Mouse (Mus musculus): ENCODE measurements around the gene Ulk1. TPM values are rescaled to one million over a fixed set of nuclear protein-coding genes. Genes with fewer than 3 reads are reported as not detected.
"Not testable (repeated sequence)": the region's sequence is repeated elsewhere in the genome, so short reads cannot be mapped to it uniquely, and the experiment has no call there.

Gene Ulk1
- polyA plus RNA-seq, 2 experiments: 28.1 to 62.6 TPM

DNA sequence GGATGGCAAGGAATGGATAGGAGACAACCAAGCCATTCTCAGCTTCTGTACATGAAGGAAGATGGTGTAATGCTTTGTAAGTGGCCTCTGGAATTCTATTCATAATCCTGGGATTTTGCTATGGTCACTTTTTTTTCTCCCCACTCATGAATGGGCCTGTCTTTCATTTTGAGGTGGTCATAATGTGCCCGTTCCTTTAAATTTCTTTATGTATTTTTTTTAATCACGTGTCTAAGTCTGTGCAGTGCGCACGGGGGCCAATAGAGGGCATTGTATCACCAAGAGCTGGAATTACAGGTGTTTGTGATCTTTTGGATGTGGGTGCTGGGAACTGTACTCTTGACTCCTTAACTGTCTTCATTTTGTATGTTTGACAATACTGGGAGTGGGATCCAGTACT lies 30.6 kb upstream of the Ulk1 start:
- H3K4me2 ChIP-seq (replicated peaks; ENCODE audit: low read depth, low read length, severe bottlenecking): peak overlapping the region; percentile 71
- H3K4me3 ChIP-seq (replicated peaks; ENCODE audit: low read length): peak overlapping the region; percentile 70
- peaks cover 9% of the 10 kb centered on the region; the same call in 1 of the 2 replicates for H3K36me3 ChIP-seq (ENCODE audit: control insufficient read depth, insufficient read depth, low read length)
- no peaks in the 10 kb centered on the region for H3K27me3 ChIP-seq (ENCODE audit: control insufficient read depth, insufficient read depth, low read length)
- H3K9me3 ChIP-seq (ENCODE audit: control insufficient read depth, low read length): no peaks in the 10 kb centered on the region
- no peak for TF ChIP-seq POLR2A (IDR thresholded peaks at IDR 0.05; ENCODE audit: borderline replicate concordance, extremely low read depth, insufficient read depth, insufficient read length)
- H3K27ac ChIP-seq (replicated peaks; ENCODE audit: low read depth, low read length): peak overlapping the region; percentile 70
- DNase-seq (ENCODE audit: low spot score): peak; percentile 16
- WGBS: 11% methylated on average over 4 of the region's 4 CpGs
- H3K9ac ChIP-seq (ENCODE audit: low read depth, low read length, severe bottlenecking): peak overlapping the region; percentile 53
- ATAC-seq (ENCODE audit: low FRiP score, low read depth): no peak
- peaks cover 7% of the 10 kb centered on the region; the same call in 1 of the 2 replicates for H3K4me1 ChIP-seq (ENCODE audit: control insufficient read depth, insufficient read depth, low read length)

DNA sequence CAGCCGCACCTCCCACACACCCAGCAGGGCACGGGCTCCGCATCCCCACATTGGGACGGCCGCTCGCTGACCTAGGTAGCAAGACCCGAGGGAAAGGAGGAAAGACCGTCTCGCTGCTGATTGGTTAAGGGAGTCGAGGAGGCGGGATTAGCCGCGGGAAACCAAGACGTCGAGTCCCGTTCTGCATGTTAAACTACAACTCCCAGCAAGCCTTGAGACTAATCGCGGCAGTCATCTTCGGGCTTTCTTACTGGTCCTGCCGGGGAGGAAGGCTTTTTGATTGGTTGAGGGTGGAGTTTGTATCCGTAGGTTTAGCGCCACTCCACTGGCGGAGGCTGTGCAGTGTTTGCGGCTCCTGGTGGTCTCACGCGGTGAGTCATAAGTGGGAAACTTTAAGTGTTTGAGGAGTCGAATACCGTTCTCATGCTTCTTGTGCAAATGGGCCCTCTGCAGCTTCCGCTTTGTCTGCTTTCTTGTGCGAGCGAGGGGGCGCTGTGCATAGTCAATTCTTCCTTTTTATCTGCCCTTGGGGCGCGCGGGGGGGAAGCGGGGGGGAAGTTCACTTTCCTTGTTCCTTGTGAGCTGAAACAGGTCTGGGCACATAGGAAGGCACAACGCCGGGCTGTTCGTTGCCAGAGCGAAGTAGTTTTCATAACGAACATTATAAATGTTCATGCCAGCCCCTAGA lies 29.9 kb upstream of the Ulk1 start, which contains the start of the genes Hscb and Chek2:
TSS of gene Hscb (minus strand) at position 100 of the 688 bp plus-strand sequence.
TSS of gene Chek2 (plus strand) at position 302 of the 688 bp plus-strand sequence.
- H3K27ac ChIP-seq (replicated peaks; ENCODE audit: low read depth, low read length): peak within 1 kb of the TSS; percentile 70
- H3K4me3 ChIP-seq (replicated peaks; ENCODE audit: low read length): peak within 1 kb of the TSS; percentile 70
- H3K9me3 ChIP-seq (ENCODE audit: control insufficient read depth, low read length): no peaks in the 10 kb centered on the region
- no peaks in the 10 kb centered on the region for H3K27me3 ChIP-seq (ENCODE audit: control insufficient read depth, insufficient read depth, low read length)
- DNase-seq (ENCODE audit: low spot score): peak; percentile 99
- peak within 1 kb of the TSS; percentile 63 for H3K9ac ChIP-seq (ENCODE audit: low read depth, low read length, severe bottlenecking)
- WGBS: under 1% methylated on average over 41 of the region's 41 CpGs
- TF ChIP-seq POLR2A (IDR thresholded peaks at IDR 0.05; ENCODE audit: borderline replicate concordance, extremely low read depth, insufficient read depth, insufficient read length): peak; percentile 27; the same call in 1 of the 2 replicates
- H3K4me1 ChIP-seq (ENCODE audit: control insufficient read depth, insufficient read depth, low read length): peaks cover 7% of the 10 kb centered on the region; the same call in 1 of the 2 replicates
- H3K4me2 ChIP-seq (replicated peaks; ENCODE audit: low read depth, low read length, severe bottlenecking): peak within 1 kb of the TSS; percentile 71
- ATAC-seq (ENCODE audit: low FRiP score, low read depth): peak; percentile 99
- H3K36me3 ChIP-seq (ENCODE audit: control insufficient read depth, insufficient read depth, low read length): peaks cover 9% of the 10 kb centered on the region; the same call in 1 of the 2 replicates

DNA sequence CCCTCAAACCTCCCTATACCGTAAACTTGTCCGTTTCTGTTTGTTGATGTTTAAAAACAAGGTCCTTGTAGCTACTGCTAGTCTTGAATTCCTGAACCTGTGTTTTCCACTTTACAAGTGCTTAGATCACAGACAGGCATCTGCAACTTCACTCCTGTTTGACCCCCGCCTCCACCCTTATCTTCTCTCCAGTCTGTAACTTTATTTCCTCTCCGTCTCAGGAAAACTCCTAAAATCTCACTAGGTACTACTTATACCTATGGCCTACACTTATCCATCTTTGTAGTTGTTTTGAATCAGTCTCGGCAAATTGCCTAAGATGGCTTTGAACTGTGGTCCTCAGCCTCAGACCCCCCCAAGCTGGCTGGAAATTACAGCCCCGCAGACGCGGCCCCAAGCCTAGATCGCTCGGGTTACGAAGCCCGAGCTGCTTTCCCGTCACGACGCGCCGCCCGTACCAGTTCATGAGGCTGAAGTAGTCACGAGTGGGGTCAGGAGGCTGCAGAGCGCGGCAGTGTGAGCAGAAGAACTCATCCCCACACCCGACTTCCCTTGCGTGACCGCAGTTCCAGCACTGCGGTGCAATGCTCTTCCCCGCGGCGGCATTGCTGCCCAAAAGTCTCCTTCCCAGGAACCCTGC lies 29.3 kb upstream of the Ulk1 start:
- H3K36me3 ChIP-seq (ENCODE audit: control insufficient read depth, insufficient read depth, low read length): peaks cover 9% of the 10 kb centered on the region; the same call in 1 of the 2 replicates
- H3K9ac ChIP-seq (ENCODE audit: low read depth, low read length, severe bottlenecking): peak overlapping the region; percentile 63
- ATAC-seq (ENCODE audit: low FRiP score, low read depth) (peak; percentile 47; the same call in 1 of the 2 replicates), DNase-seq (ENCODE audit: low spot score) (no peak)
- H3K4me2 ChIP-seq (replicated peaks; ENCODE audit: low read depth, low read length, severe bottlenecking): peak overlapping the region; percentile 67
- no peaks in the 10 kb centered on the region for H3K27me3 ChIP-seq (ENCODE audit: control insufficient read depth, insufficient read depth, low read length)
- H3K4me1 ChIP-seq (ENCODE audit: control insufficient read depth, insufficient read depth, low read length): peaks cover 7% of the 10 kb centered on the region; the same call in 1 of the 2 replicates
- WGBS: 4% methylated on average over 28 of the region's 28 CpGs
- peak overlapping the region; percentile 65 for H3K27ac ChIP-seq (replicated peaks; ENCODE audit: low read depth, low read length)
- peak overlapping the region; percentile 70 for H3K4me3 ChIP-seq (replicated peaks; ENCODE audit: low read length)
- no peak for TF ChIP-seq POLR2A (IDR thresholded peaks at IDR 0.05; ENCODE audit: borderline replicate concordance, extremely low read depth, insufficient read depth, insufficient read length)
- H3K9me3 ChIP-seq (ENCODE audit: control insufficient read depth, low read length): no peaks in the 10 kb centered on the region

DNA sequence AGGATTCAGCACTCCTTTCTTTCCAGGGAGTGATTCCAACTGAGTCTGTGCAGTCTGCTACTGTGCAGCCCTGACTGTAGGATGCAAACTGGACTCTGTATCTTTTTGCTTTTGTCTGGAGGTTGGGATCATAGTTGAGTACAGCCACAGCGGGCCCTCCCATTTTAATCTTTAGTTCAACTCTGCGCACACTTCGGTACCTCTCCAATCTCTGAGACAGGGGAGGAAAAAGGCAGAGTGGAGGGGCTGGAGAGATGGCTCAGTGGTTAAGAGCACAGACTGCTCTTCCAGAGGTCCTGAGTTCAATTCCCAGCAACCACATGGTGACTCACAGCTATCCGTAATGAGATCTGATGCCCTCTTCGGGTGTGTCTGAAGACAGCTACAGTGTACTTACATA lies 28.1 kb upstream of the Ulk1 start:
- not testable (repeated sequence) for H3K9ac ChIP-seq (ENCODE audit: low read depth, low read length, severe bottlenecking); H3K4me2 ChIP-seq (replicated peaks; ENCODE audit: low read depth, low read length, severe bottlenecking); H3K9me3 ChIP-seq (ENCODE audit: control insufficient read depth, low read length); H3K4me1 ChIP-seq (ENCODE audit: control insufficient read depth, insufficient read depth, low read length); DNase-seq (ENCODE audit: low spot score); ATAC-seq (ENCODE audit: low FRiP score, low read depth); H3K27ac ChIP-seq (replicated peaks; ENCODE audit: low read depth, low read length); H3K27me3 ChIP-seq (ENCODE audit: control insufficient read depth, insufficient read depth, low read length); H3K4me3 ChIP-seq (replicated peaks; ENCODE audit: low read length)
- peaks cover 12% of the 10 kb centered on the region for H3K36me3 ChIP-seq (ENCODE audit: control insufficient read depth, insufficient read depth, low read length)
- WGBS: 88% methylated on average over 5 of the region's 5 CpGs

DNA sequence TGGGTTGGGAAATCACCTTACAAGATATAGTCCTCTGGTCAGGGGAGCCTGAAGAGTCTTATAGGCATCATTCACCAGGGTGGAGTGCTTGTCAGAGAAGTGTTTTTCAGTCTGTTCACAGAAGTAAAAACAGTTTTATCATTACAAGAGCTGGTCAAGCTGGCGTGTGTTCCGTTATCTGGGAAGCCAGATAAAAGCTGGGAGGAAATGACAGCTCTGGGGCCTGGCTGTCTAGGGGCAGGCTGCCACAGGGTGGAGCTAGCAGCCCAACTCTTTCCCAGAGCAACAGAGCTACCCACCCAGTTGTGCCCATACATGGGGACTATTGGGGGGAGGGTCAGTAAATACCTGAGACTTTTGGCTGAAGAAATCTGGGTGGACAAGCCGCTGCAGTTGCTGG lies 26.1 kb upstream of the Ulk1 start:
- Histone ChIP-seq H3K4me3 (replicated peaks; ENCODE audit: low read length) (no peak overlapping the region), H3K36me3 (ENCODE audit: control insufficient read depth, insufficient read depth, low read length) (peaks cover 5% of the 10 kb centered on the region), H3K4me2 (replicated peaks; ENCODE audit: low read depth, low read length, severe bottlenecking) (no peak overlapping the region), H3K4me1 (ENCODE audit: control insufficient read depth, insufficient read depth, low read length) (peaks cover 7% of the 10 kb centered on the region; the same call in 1 of the 2 replicates), H3K27me3 (ENCODE audit: control insufficient read depth, insufficient read depth, low read length) (no peaks in the 10 kb centered on the region), H3K9ac (ENCODE audit: low read depth, low read length, severe bottlenecking) (no peak overlapping the region), H3K27ac (replicated peaks; ENCODE audit: low read depth, low read length) (no peak overlapping the region), H3K9me3 (ENCODE audit: control insufficient read depth, low read length) (no peaks in the 10 kb centered on the region)
- no peak for ATAC-seq (ENCODE audit: low FRiP score, low read depth)
- no peak for DNase-seq (ENCODE audit: low spot score)
- WGBS: 26% methylated on average over 3 of the region's 3 CpGs
- TF ChIP-seq POLR2A (IDR thresholded peaks at IDR 0.05; ENCODE audit: borderline replicate concordance, extremely low read depth, insufficient read depth, insufficient read length): no peak
